Mouse (Mus musculus): Measurements from ENCODE around the gene Synj2. TPM values are rescaled to one million over a fixed set of nuclear protein-coding genes. Genes with fewer than 3 reads are reported as not detected.

Gene Synj2
- total and polyA plus RNA-seq, 3 experiments = 0.02 to 0.11 TPM; not detected in 1

DNA sequence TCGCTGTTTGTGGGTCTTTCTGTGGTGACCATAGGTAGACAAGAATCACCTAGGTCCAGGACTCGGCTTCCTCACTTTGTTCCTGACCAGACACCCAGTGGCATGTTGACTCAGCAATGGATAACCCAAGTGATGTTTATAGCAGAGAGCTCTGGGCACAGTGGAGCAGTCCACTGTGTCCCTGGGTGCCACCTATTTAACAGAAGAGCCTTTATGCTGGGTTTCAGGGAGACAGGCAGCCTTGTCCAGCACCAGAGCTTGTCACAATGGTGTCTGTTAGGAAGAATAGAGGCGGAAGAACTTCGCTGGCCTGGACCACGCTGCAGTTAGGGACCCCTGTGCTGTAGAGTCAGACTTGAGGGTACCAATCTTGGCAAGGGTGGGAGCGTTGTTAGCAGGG is 61.5 kb downstream of the Synj2 start:
- no peak for TF ChIP-seq GATA2 (IDR thresholded peaks at IDR 0.05; ENCODE audit: borderline replicate concordance, low read depth, low read length)
- TF ChIP-seq POLR2AphosphoS5 (IDR thresholded peaks at IDR 0.05; ENCODE audit: insufficient replicate concordance, low read depth, low read length) = no peak
- no peak for TF ChIP-seq CTCF (IDR thresholded peaks at IDR 0.05; ENCODE audit: low read depth, low read length)
- no peak for TF ChIP-seq TAL1 (conservative IDR thresholded peaks at IDR 0.05; ENCODE audit: low read depth, low read length)
- no peak for TF ChIP-seq GATA1 (IDR thresholded peaks at IDR 0.05; ENCODE audit: borderline replicate concordance, low read length)
- H3K27me3 ChIP-seq (ENCODE audit: insufficient read depth, low read length) = peaks cover 28% of the 10 kb centered on the region
- 0 out of 2 replicates have a peak, but pooled peaks cover 3% of the 10 kb centered on the region for H3K4me1 ChIP-seq (ENCODE audit: insufficient read depth, low read depth, low read length)
- ATAC-seq (ENCODE audit: extremely low read depth, insufficient number of reproducible peaks, low FRiP score, poor library complexity, severe bottlenecking) (no peak), DNase-seq (ENCODE audit: low spot score) (no peak)
- no peak overlapping the region for H3K4me3 ChIP-seq (ENCODE audit: low read depth, low read length)
- H3K36me3 ChIP-seq (replicated peaks) = no peaks in the 10 kb centered on the region
- H3K9me3 ChIP-seq (replicated peaks) = no peaks in the 10 kb centered on the region

DNA sequence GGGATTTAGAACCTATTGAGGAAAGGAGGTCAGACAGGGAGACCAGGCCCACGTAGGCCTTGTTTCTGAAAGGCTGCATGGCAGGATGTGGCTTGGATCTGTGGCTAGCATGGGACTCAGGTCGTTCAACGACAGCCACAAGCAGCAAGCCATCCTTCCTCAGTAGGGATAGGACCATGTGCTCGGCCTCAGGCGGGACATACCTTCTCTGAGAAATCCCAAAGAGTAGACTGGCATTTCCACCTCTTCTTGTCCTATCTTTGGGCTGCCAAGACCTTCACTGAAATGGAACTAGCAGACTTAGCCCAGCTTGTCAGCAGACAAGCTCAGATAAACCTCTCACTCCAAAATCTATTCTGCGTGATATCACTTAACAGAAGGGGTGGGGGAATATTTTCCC is 62.6 kb downstream of the Synj2 start:
- no peaks in the 10 kb centered on the region for H3K36me3 ChIP-seq (replicated peaks)
- ATAC-seq (ENCODE audit: extremely low read depth, insufficient number of reproducible peaks, low FRiP score, poor library complexity, severe bottlenecking) (no peak), DNase-seq (ENCODE audit: low spot score) (no peak)
- no peaks in the 10 kb centered on the region for H3K9me3 ChIP-seq (replicated peaks)
- H3K4me3 ChIP-seq (ENCODE audit: low read depth, low read length) = no peak overlapping the region
- H3K27me3 ChIP-seq (ENCODE audit: insufficient read depth, low read length) = peaks cover 24% of the 10 kb centered on the region
- H3K4me1 ChIP-seq (ENCODE audit: insufficient read depth, low read depth, low read length) = 0 out of 2 replicates have a peak, but pooled peaks cover 3% of the 10 kb centered on the region
- TF ChIP-seq GATA1 (IDR thresholded peaks at IDR 0.05; ENCODE audit: borderline replicate concordance, low read length) = no peak
- no peak for TF ChIP-seq CTCF (IDR thresholded peaks at IDR 0.05; ENCODE audit: low read depth, low read length)
- no peak for TF ChIP-seq POLR2AphosphoS5 (IDR thresholded peaks at IDR 0.05; ENCODE audit: insufficient replicate concordance, low read depth, low read length)
- TF ChIP-seq GATA2 (IDR thresholded peaks at IDR 0.05; ENCODE audit: borderline replicate concordance, low read depth, low read length) = no peak
- no peak for TF ChIP-seq TAL1 (conservative IDR thresholded peaks at IDR 0.05; ENCODE audit: low read depth, low read length)

DNA sequence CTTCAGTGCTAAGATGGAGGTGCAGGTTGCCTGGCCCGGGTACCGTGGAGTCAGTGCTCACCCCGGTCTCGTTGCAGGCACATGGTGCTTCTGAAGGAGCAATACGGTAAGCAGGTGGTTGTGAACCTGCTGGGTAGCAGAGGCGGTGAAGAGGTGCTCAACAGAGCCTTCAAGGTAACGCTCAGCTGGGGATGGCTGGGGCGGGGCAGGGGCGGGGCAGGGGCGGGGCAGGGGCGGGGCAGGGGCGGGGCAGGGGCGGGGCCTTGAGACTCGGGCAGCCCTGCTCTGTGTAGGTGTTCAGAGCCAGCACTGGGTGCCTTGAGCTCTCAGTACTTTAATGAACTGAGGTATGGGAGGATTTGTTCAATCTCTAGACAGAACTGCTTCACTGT is 64.2 kb downstream of the Synj2 start:
- no peaks in the 10 kb centered on the region for H3K36me3 ChIP-seq (replicated peaks)
- peaks cover 16% of the 10 kb centered on the region for H3K27me3 ChIP-seq (ENCODE audit: insufficient read depth, low read length)
- no peak for DNase-seq (ENCODE audit: low spot score)
- no peak overlapping the region for H3K4me3 ChIP-seq (ENCODE audit: low read depth, low read length)
- TF ChIP-seq TAL1 (conservative IDR thresholded peaks at IDR 0.05; ENCODE audit: low read depth, low read length) = no peak
- TF ChIP-seq GATA1 (IDR thresholded peaks at IDR 0.05; ENCODE audit: borderline replicate concordance, low read length) = no peak
- TF ChIP-seq GATA2 (IDR thresholded peaks at IDR 0.05; ENCODE audit: borderline replicate concordance, low read depth, low read length) = no peak
- no peak for TF ChIP-seq POLR2AphosphoS5 (IDR thresholded peaks at IDR 0.05; ENCODE audit: insufficient replicate concordance, low read depth, low read length)
- no peak for TF ChIP-seq CTCF (IDR thresholded peaks at IDR 0.05; ENCODE audit: low read depth, low read length)
- no peaks in the 10 kb centered on the region for H3K9me3 ChIP-seq (replicated peaks)
- 0 out of 2 replicates have a peak, but pooled peaks cover 3% of the 10 kb centered on the region for H3K4me1 ChIP-seq (ENCODE audit: insufficient read depth, low read depth, low read length)
- ATAC-seq (ENCODE audit: extremely low read depth, insufficient number of reproducible peaks, low FRiP score, poor library complexity, severe bottlenecking) = no peak

DNA sequence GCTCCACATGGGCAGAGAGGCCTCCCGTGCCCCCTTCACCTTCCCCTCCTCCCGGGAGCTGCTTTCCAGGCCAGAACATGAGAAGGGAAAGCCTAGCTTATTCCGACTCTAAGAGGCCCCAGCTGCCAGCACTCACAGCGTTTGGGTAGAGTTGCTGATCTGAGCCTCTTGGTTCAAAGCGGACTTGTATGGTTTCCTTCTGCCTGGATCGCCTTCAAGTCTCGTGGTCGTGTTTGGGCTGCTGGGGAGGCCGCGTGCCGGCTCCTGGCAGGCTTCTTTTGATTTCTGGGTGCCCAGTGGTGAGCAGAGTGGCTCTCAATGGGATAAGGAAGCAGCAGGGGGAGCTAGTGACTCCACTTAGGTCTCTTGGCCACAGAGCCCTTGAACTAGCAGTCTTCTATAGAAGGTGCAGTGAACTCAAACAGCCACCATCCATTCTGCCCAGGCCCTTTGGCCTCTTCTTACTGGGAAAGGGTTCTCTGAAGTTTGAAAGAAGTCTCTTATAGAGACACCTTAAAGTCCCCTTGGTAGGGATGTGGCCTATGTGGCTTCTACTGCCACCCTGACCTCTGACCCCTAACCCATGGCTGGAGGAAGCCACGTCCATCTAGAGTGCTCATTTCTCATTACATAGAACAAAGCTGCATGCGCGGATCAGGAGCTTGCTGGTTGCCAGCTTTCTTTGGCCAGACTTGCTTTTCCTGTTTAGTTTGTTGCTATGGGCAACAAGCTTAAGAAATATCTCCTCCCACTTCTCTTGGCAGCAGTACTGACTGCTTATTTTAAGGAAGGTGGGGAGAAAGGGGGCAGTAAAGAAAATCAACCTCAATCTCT is 64.8 kb downstream of the Synj2 start:
- no peak; the same call in 1 of the 2 replicates for ATAC-seq (ENCODE audit: extremely low read depth, insufficient number of reproducible peaks, low FRiP score, poor library complexity, severe bottlenecking)
- Histone ChIP-seq H3K4me1 (ENCODE audit: insufficient read depth, low read depth, low read length) (0 out of 2 replicates have a peak, but pooled peaks cover 3% of the 10 kb centered on the region), H3K9me3 (replicated peaks) (no peaks in the 10 kb centered on the region), H3K4me3 (ENCODE audit: low read depth, low read length) (no peak overlapping the region), H3K36me3 (replicated peaks) (no peaks in the 10 kb centered on the region), H3K27me3 (ENCODE audit: insufficient read depth, low read length) (peaks cover 14% of the 10 kb centered on the region)
- TF ChIP-seq GATA2 (IDR thresholded peaks at IDR 0.05; ENCODE audit: borderline replicate concordance, low read depth, low read length) = no peak
- TF ChIP-seq TAL1 (conservative IDR thresholded peaks at IDR 0.05; ENCODE audit: low read depth, low read length) = no peak
- TF ChIP-seq CTCF (IDR thresholded peaks at IDR 0.05; ENCODE audit: low read depth, low read length) = no peak
- no peak for TF ChIP-seq POLR2AphosphoS5 (IDR thresholded peaks at IDR 0.05; ENCODE audit: insufficient replicate concordance, low read depth, low read length)
- no peak for TF ChIP-seq GATA1 (IDR thresholded peaks at IDR 0.05; ENCODE audit: borderline replicate concordance, low read length)
- no peak for DNase-seq (ENCODE audit: low spot score)

DNA sequence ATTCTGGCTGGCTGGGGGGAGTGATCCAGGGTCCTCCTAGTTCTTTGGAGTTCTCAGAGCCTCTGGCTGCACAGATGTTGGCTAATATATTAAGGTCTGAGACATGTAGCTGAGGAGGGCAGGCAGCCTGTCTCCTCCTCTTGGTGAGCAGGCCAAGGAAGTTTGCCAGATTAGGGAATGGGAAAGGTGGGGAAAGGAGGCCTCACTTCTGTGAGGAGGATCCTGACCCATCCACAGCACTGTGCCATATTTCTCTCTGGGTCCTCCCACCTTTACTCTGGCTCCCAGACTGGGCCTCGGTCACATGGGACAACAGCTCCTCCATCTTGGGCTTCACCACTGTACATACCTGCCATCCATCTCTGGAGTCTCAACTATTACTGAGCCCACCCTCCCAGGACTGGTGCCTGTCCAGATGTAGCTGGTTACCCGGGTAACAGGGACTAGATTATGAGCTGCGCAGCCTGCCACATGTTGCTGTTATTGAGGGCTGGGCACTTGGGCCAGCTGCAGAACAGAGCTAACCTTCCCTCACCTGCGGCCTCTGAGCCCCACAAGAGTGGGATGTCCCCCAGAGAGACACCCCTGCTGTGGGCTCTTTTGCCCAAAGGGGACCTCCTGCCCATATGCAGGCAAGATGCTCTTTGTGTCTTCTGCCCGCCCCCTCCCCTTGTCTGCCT is 66.2 kb downstream of the Synj2 start:
- Histone ChIP-seq H3K27me3 (ENCODE audit: insufficient read depth, low read length) (peaks cover 9% of the 10 kb centered on the region), H3K36me3 (replicated peaks) (no peaks in the 10 kb centered on the region), H3K4me3 (ENCODE audit: low read depth, low read length) (no peak overlapping the region), H3K4me1 (ENCODE audit: insufficient read depth, low read depth, low read length) (0 out of 2 replicates have a peak, but pooled peaks cover 3% of the 10 kb centered on the region), H3K9me3 (replicated peaks) (no peaks in the 10 kb centered on the region)
- ATAC-seq (ENCODE audit: extremely low read depth, insufficient number of reproducible peaks, low FRiP score, poor library complexity, severe bottlenecking) (no peak), DNase-seq (ENCODE audit: low spot score) (no peak)
- TF ChIP-seq CTCF (IDR thresholded peaks at IDR 0.05; ENCODE audit: low read depth, low read length) = no peak
- TF ChIP-seq GATA2 (IDR thresholded peaks at IDR 0.05; ENCODE audit: borderline replicate concordance, low read depth, low read length) = no peak
- no peak for TF ChIP-seq GATA1 (IDR thresholded peaks at IDR 0.05; ENCODE audit: borderline replicate concordance, low read length)
- no peak for TF ChIP-seq TAL1 (conservative IDR thresholded peaks at IDR 0.05; ENCODE audit: low read depth, low read length)
- no peak for TF ChIP-seq POLR2AphosphoS5 (IDR thresholded peaks at IDR 0.05; ENCODE audit: insufficient replicate concordance, low read depth, low read length)

DNA sequence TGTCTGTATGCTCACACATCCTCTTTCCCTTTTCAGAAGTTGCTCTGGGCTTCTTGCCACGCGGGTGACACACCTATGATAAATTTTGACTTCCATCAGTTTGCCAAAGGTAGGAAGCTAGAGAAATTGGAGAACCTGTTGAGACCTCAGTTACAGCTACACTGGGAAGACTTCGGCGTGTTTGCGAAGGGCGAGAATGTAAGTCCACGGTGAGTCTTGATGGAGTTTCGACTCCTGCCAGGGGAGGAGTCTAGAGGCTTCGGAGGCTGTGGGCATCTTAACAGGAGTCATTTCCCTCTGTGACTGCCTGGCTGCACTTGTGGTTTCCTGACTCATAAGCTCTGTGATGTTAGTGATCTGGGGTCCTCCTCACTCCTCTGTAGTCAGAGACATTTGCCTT is 66.8 kb downstream of the Synj2 start:
- Histone ChIP-seq H3K9me3 (replicated peaks) (no peaks in the 10 kb centered on the region), H3K4me1 (ENCODE audit: insufficient read depth, low read depth, low read length) (0 out of 2 replicates have a peak, but pooled peaks cover 3% of the 10 kb centered on the region), H3K36me3 (replicated peaks) (no peaks in the 10 kb centered on the region), H3K4me3 (ENCODE audit: low read depth, low read length) (no peak overlapping the region), H3K27me3 (ENCODE audit: insufficient read depth, low read length) (peaks cover 9% of the 10 kb centered on the region)
- ATAC-seq (ENCODE audit: extremely low read depth, insufficient number of reproducible peaks, low FRiP score, poor library complexity, severe bottlenecking) (no peak), DNase-seq (ENCODE audit: low spot score) (no peak)
- TF ChIP-seq POLR2AphosphoS5 (IDR thresholded peaks at IDR 0.05; ENCODE audit: insufficient replicate concordance, low read depth, low read length) (no peak), TAL1 (conservative IDR thresholded peaks at IDR 0.05; ENCODE audit: low read depth, low read length) (no peak), GATA1 (IDR thresholded peaks at IDR 0.05; ENCODE audit: borderline replicate concordance, low read length) (no peak), GATA2 (IDR thresholded peaks at IDR 0.05; ENCODE audit: borderline replicate concordance, low read depth, low read length) (no peak), CTCF (IDR thresholded peaks at IDR 0.05; ENCODE audit: low read depth, low read length) (no peak)
